Mouse (Mus musculus) limb, embryonic 14.5 days (tissue): Measurements from ENCODE around the gene Mamdc2. TPM values are rescaled to one million over a fixed set of nuclear protein-coding genes. Genes with fewer than 3 reads are reported as not detected.

ENCODE experiments used
- ATAC-seq: fragments of 200-750 bp; cut with Nextera tagmentation; 2 replicates; pipeline ENCODE4 v1.8.0; 2017; ENCODE audit warnings: low read depth, moderate number of reproducible peaks, moderate TSS enrichment; ENCODE audit not compliant: low FRiP score
- DNase-seq: peaks from one replicate; pipeline ENCODE4 v3.0.0-alpha.2; 2015; ENCODE audit warnings: low spot score
- H3K27ac ChIP-seq: fragments of 300-500 bp; sonication (generic); replicated peaks from 2 replicates; pipeline ENCODE4 v1.5.1; 2014; ENCODE audit warnings: low read depth, mild to moderate bottlenecking, low read length, moderate library complexity, mixed read lengths
- H3K27me3 ChIP-seq: fragments of 300-500 bp; sonication (generic); 2 replicates; pipeline ENCODE4 v1.6.1; 2014; ENCODE audit warnings: low read length, mixed read lengths; ENCODE audit not compliant: control insufficient read depth, insufficient read depth
- H3K36me3 ChIP-seq: fragments of 300-500 bp; sonication (generic); 2 replicates; pipeline ENCODE4 v1.6.1; 2014; ENCODE audit warnings: mild to moderate bottlenecking, low read length, moderate library complexity, mixed read lengths; ENCODE audit not compliant: control insufficient read depth, insufficient read depth
- H3K4me1 ChIP-seq: fragments of 300-500 bp; sonication (generic); 2 replicates; pipeline ENCODE4 v1.6.1; 2014; ENCODE audit warnings: antibody characterized with exemption, low read length, mixed read lengths; ENCODE audit not compliant: control insufficient read depth, insufficient read depth
- H3K4me2 ChIP-seq: fragments of 300-500 bp; sonication (generic); replicated peaks from 2 replicates; pipeline ENCODE4 v1.6.1; 2014; ENCODE audit warnings: low read depth, mild to moderate bottlenecking, low read length, moderate library complexity; ENCODE audit not compliant: severe bottlenecking
- H3K4me3 ChIP-seq: fragments of 300-500 bp; sonication (generic); replicated peaks from 2 replicates; pipeline ENCODE4 v1.5.1; 2014; ENCODE audit warnings: low read length
- H3K9ac ChIP-seq: fragments of 300-500 bp; sonication (generic); 2 replicates; pipeline ENCODE4 v1.6.1; 2014; ENCODE audit warnings: mild to moderate bottlenecking, low read depth, low read length, moderate library complexity; ENCODE audit not compliant: severe bottlenecking
- H3K9me3 ChIP-seq: fragments of 300-500 bp; sonication (generic); 2 replicates; pipeline ENCODE4 v1.6.1; 2016; ENCODE audit warnings: low read length; ENCODE audit not compliant: control insufficient read depth
- POLR2A ChIP-seq: fragments of 200-500 bp; IDR thresholded peaks from 2 replicates; pipeline ENCODE4 v1.8.0; 2012; ENCODE audit warnings: inconsistent platforms, mild to moderate bottlenecking, moderate library complexity, borderline replicate concordance; ENCODE audit not compliant: insufficient read depth, insufficient read length; ENCODE audit errors: extremely low read depth
- WGBS: fragments of 180-500 bp; shearing (Covaris S2); extraction: QIAGEN DNeasy Blood & Tissue Kit; methylation state at CpG from one replicate; pipeline ENCODE4 v1.1.7; 2014; 5-methylcytosine and 5-hydroxymethylcytosine counted together
- polyA plus RNA-seq, 2 experiments: library from polyadenylated mRNA; depleted of rRNA in 1 of 2; stranded (reverse) in 1 of 2; unstranded in 1 of 2; fragments of >200 nt; fragmentation: Nextera tagmentation in 1 of 2; extraction: Ambion mirVana in 1 of 2; gene quantifications; 2 replicates each; pipeline versions ENCODE4 v1.2.1 to v1.2.3; 2012 to 2014

Gene Mamdc2
- polyA plus RNA-seq, 2 experiments: 2.6 to 3.0 TPM

DNA sequence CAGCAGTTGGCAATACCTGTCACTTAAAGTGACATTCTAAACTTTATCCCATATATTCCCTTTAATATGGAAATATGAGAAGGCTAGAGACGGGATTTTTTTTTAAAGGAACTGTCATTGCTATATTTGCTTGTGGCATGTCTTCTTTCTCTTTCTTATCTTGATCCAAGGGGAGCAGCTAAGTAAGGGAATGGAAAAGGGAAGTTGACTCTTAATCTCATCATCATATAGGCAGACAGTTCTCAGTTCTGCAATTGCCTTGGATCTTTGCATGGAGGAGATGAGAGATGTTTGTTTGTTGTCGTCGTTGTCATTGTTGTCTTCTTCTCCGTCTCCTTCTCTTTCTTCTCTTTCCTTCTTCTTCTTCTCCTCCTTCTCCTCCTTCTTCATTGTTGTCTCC lies 79.0 kb downstream of the Mamdc2 start:
- Histone ChIP-seq H3K9ac (no peak overlapping the region), H3K9me3 (no peaks in the 10 kb centered on the region), H3K27me3 (no peaks in the 10 kb centered on the region), H3K4me1 (no peaks in the 10 kb centered on the region), H3K4me3 (no peak overlapping the region), H3K4me2 (no peak overlapping the region), H3K27ac (no peak overlapping the region), H3K36me3 (no peaks in the 10 kb centered on the region)
- 85% methylated on average over 4 of the region's 4 CpGs for WGBS
- TF ChIP-seq POLR2A: no peak
- ATAC-seq (no peak), DNase-seq (no peak)

DNA sequence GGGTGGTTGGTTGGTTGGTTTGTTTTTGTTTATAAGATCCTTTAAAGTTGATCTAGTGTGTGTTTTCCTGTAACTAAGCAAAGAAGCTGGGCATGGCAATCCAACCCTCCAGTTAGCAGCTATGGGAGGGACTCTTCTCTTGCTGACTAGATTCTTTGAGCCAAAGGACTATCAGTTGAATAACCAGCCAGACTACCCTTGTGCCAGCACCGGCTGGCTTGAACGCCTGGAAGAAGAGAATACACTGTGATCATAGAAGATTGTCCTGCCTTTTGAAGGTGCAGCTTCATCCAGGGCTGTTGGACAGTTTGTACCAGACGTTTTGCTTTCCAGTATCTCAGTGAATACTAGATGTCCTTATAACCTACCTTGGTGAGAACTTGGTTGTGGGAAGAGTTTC lies 86.2 kb downstream of the Mamdc2 start:
- no peak for ATAC-seq
- no peak overlapping the region for H3K4me3 ChIP-seq
- no peaks in the 10 kb centered on the region for H3K27me3 ChIP-seq
- no peaks in the 10 kb centered on the region for H3K4me1 ChIP-seq
- no peak for DNase-seq
- no peaks in the 10 kb centered on the region for H3K9me3 ChIP-seq
- no peaks in the 10 kb centered on the region for H3K36me3 ChIP-seq
- no peak overlapping the region for H3K9ac ChIP-seq
- no peak for TF ChIP-seq POLR2A
- H3K4me2 ChIP-seq: no peak overlapping the region
- H3K27ac ChIP-seq: no peak overlapping the region
- WGBS: 82% methylated on average over 3 of the region's 3 CpGs

DNA sequence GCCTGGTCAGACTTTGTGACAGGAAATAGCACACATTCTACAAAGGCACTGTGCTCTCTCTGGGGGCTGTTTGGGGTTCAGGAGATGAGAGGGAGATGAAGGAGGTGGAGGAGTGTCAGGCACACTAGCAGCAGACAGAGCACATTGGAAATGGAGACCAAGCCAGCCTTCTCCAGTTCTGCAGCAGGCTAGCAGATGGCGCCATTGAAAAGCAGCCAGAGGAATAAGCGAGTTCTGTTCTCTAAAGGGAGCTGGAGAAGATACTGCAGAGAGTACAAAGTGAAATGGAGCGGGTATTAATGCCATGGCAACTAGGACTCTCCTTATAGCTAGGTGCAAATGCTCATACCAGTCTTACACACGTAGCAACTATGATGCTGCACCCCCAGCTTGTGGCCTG lies 87.1 kb downstream of the Mamdc2 start:
- Histone ChIP-seq H3K4me1 (no peaks in the 10 kb centered on the region), H3K4me3 (no peak overlapping the region), H3K36me3 (no peaks in the 10 kb centered on the region), H3K4me2 (no peak overlapping the region), H3K27ac (no peak overlapping the region), H3K9me3 (no peaks in the 10 kb centered on the region), H3K9ac (no peak overlapping the region), H3K27me3 (no peaks in the 10 kb centered on the region)
- WGBS: 75% methylated on average over 4 of the region's 4 CpGs
- TF ChIP-seq POLR2A: no peak
- ATAC-seq: no peak
- peak; percentile 22 for DNase-seq

DNA sequence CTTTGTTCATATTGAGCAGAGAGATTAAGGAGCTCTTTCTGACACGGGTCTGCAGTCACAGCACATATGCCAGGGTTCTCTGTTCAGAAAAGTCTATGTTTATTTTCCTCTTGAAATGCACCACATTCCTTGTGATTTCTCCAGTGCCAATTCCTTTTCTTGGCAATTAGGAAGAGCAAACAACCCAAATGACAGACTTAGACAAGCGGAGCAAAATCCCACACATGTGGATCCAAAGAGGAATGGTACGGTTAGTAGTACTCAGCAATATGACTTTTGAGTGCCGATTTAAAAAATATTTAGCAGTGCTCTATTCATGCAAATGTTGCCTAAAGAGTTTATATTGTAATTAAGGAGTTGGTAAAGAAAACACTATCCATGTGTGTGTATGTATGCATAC lies 87.7 kb downstream of the Mamdc2 start:
- Histone ChIP-seq H3K9ac (no peak overlapping the region), H3K27me3 (no peaks in the 10 kb centered on the region), H3K4me2 (no peak overlapping the region), H3K36me3 (no peaks in the 10 kb centered on the region), H3K4me1 (no peaks in the 10 kb centered on the region), H3K27ac (no peak overlapping the region), H3K4me3 (no peak overlapping the region), H3K9me3 (no peaks in the 10 kb centered on the region)
- WGBS: 85% methylated on average over 4 of the region's 4 CpGs
- no peak for ATAC-seq
- no peak for DNase-seq
- TF ChIP-seq POLR2A: no peak

DNA sequence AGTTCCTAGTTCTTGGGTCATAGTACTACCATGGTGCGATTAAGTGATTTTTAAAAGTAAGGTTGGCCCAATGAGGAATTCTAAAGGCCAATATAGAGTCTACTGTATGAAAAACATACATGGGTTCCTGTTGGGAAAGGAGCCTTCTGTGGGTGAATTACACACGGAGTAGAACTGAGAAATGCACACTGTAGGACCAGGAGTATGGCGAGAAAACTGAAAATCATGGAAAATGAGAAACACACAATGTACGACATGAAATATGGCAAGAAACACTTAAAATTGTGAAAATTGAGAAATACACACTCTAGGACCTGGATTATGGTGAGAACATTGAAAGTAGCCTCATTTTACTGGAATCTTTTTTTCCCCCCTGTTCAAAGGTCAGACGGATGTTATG lies 91.0 kb downstream of the Mamdc2 start:
- no peak for ATAC-seq
- TF ChIP-seq POLR2A: no peak
- Histone ChIP-seq H3K4me2 (no peak overlapping the region), H3K36me3 (no peaks in the 10 kb centered on the region), H3K9ac (no peak overlapping the region), H3K4me3 (no peak overlapping the region), H3K27me3 (no peaks in the 10 kb centered on the region), H3K27ac (no peak overlapping the region), H3K9me3 (no peaks in the 10 kb centered on the region), H3K4me1 (no peaks in the 10 kb centered on the region)
- no peak for DNase-seq
- WGBS: 87% methylated on average over 5 of the region's 5 CpGs

DNA sequence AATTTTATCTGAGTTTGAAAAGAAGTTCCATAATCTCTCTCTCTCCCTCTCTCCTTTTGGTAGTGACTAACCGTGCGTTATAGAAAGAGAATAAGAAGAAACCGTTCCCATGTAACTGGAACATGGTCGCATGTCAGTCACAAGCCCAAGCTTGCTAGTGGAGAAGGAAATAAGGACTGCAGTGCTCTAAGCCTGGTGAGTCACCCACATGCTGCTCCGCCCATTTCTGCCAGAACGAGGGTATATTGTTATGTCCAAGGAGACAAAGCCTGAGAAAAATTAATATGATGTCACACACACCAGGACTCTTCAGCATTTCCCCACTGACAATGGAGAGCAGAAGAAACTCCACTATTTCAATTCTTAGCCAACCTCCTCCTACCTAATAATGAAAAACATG lies 93.5 kb downstream of the Mamdc2 start:
- H3K36me3 ChIP-seq: no peaks in the 10 kb centered on the region
- no peaks in the 10 kb centered on the region for H3K9me3 ChIP-seq
- no peak overlapping the region for H3K9ac ChIP-seq
- TF ChIP-seq POLR2A: no peak
- DNase-seq: no peak
- H3K4me2 ChIP-seq: no peak overlapping the region
- WGBS: 88% methylated on average over 6 of the region's 6 CpGs
- no peak overlapping the region for H3K4me3 ChIP-seq
- no peak overlapping the region for H3K27ac ChIP-seq
- H3K27me3 ChIP-seq: no peaks in the 10 kb centered on the region
- no peaks in the 10 kb centered on the region for H3K4me1 ChIP-seq
- ATAC-seq: no peak
